In genomic region chr1:170632385-170632784, GRCm38 (mm10) we compare ENCODE assay signal across 9 mouse cellular contexts. TPM values are rescaled to one million over a fixed set of nuclear protein-coding genes. Genes with fewer than 3 reads are reported as not detected.
A peak's percentile ranks its signal among the peaks of the same experiment; 100 is the strongest.
DNase-seq lines count a peak whose midpoint lies in the region; ATAC-seq and TF ChIP-seq lines count a peak whose summit lies in the region.
"Had no signal": no experiment of that assay in that cellular context is flagged by ENCODE, and none has a peak within 500 bp of the region (broad histone marks: within the 10 kb centered on the region; RNA-seq: fewer than 3 reads in every experiment).

No protein-coding gene starts in this region.

- H3ac ChIP-seq in C2C12 (ENCODE audit: control insufficient read depth, insufficient read length, low read depth): no peak overlapping the region

- H3K79me3 ChIP-seq in C2C12 (ENCODE audit: low read depth): no peaks in the 10 kb centered on the region

- H3K4me2 ChIP-seq in embryonic facial prominence, embryonic 15.5 days (replicated peaks): no peak overlapping the region
- H3K4me2 ChIP-seq in liver, embryonic 14.5 days (ENCODE audit: low read depth): no peak overlapping the region
- no peak overlapping the region for H3K4me2 ChIP-seq in neural tube, embryonic 11.5 days (ENCODE audit: low read depth)
- H3K4me2 ChIP-seq in stomach, postnatal 0 days (replicated peaks; ENCODE audit: low read depth): no peak overlapping the region
- H3K4me2 ChIP-seq: embryonic facial prominence, embryonic 13.5 days had no signal

- no peaks in the 10 kb centered on the region for H3K79me2 ChIP-seq in C2C12 (ENCODE audit: control insufficient read depth, insufficient read depth)

- ATAC-seq in embryonic facial prominence, embryonic 15.5 days (ENCODE audit: insufficient number of reproducible peaks, low FRiP score, low TSS enrichment, low read depth): peak; percentile 60; the same call in 1 of the 2 replicates
- ATAC-seq in liver, embryonic 14.5 days (ENCODE audit: insufficient read depth): peak; percentile 71
- ATAC-seq in neural tube, embryonic 11.5 days (ENCODE audit: insufficient read depth, low FRiP score, low TSS enrichment): no peak
- peak; percentile 74 for ATAC-seq in stomach, postnatal 0 days (ENCODE audit: low FRiP score, low TSS enrichment)

- H3K9ac ChIP-seq in embryonic facial prominence, embryonic 15.5 days: no peak overlapping the region
- no peak overlapping the region for H3K9ac ChIP-seq in liver, embryonic 14.5 days (replicated peaks)
- no peak overlapping the region for H3K9ac ChIP-seq in neural tube, embryonic 11.5 days (ENCODE audit: low read length)
- no peak overlapping the region for H3K9ac ChIP-seq in stomach, postnatal 0 days (ENCODE audit: low read length)
- H3K9ac ChIP-seq: embryonic facial prominence, embryonic 13.5 days had no signal

- peak; percentile 82 to 89 for DNase-seq in adrenal gland, postnatal 36 days
- peak; percentile 90 for DNase-seq in heart, embryonic 10.5 days (ENCODE audit: low spot score)
- peak; percentile 88 for DNase-seq in kidney, postnatal 14 days
- peak; percentile 53 to 70 (median 61) for DNase-seq in liver, embryonic 14.5 days (ENCODE audit: low read depth in 3 of 3, low spot score in 3 of 3)
- peak; percentile 78 for DNase-seq in neural tube, embryonic 11.5 days (ENCODE audit: low spot score)
- peak; percentile 82 for DNase-seq in stomach, postnatal 0 days (ENCODE audit: low spot score)

- 20% methylated on average over 3 of the region's 3 CpGs for WGBS in embryonic facial prominence, embryonic 15.5 days
- 17% methylated on average over 3 of the region's 3 CpGs for WGBS in heart, embryonic 10.5 days
- WGBS in liver, embryonic 14.5 days (ENCODE audit: insufficient replicate concordance): 12% methylated on average over 3 of the region's 3 CpGs
- 18% methylated on average over 3 of the region's 3 CpGs for WGBS in neural tube, embryonic 11.5 days
- WGBS in stomach, postnatal 0 days: 10% methylated on average over 3 of the region's 3 CpGs

- no peaks in the 10 kb centered on the region for H3K27me3 ChIP-seq in C2C12 (ENCODE audit: control insufficient read depth, insufficient read depth, insufficient read length)
- H3K27me3 ChIP-seq in embryonic facial prominence, embryonic 15.5 days: no peaks in the 10 kb centered on the region
- H3K27me3 ChIP-seq in heart, embryonic 10.5 days (ENCODE audit: insufficient read depth, poor library complexity, severe bottlenecking): no peaks in the 10 kb centered on the region
- H3K27me3 ChIP-seq in liver, embryonic 14.5 days (ENCODE audit: control insufficient read depth, insufficient read depth, low read length): no peaks in the 10 kb centered on the region
- no peaks in the 10 kb centered on the region for H3K27me3 ChIP-seq in neural tube, embryonic 11.5 days (ENCODE audit: control insufficient read depth, insufficient read depth, low read length)
- H3K27me3 ChIP-seq in stomach, postnatal 0 days (ENCODE audit: control insufficient read depth, insufficient read depth, low read length): no peaks in the 10 kb centered on the region
- H3K27me3 ChIP-seq: embryonic facial prominence, embryonic 13.5 days had no signal

- H3K9me3 ChIP-seq in embryonic facial prominence, embryonic 15.5 days (replicated peaks): no peaks in the 10 kb centered on the region
- H3K9me3 ChIP-seq in heart, embryonic 10.5 days: no peaks in the 10 kb centered on the region
- no peaks in the 10 kb centered on the region; the same call in 1 of the 2 replicates for H3K9me3 ChIP-seq in liver, embryonic 14.5 days (ENCODE audit: control insufficient read depth, low read length)
- no peaks in the 10 kb centered on the region for H3K9me3 ChIP-seq in neural tube, embryonic 11.5 days (ENCODE audit: control insufficient read depth, low read length)
- no peaks in the 10 kb centered on the region for H3K9me3 ChIP-seq in stomach, postnatal 0 days (ENCODE audit: control insufficient read depth, low read length)
- H3K9me3 ChIP-seq: embryonic facial prominence, embryonic 13.5 days had no signal

- H3K27ac ChIP-seq in embryonic facial prominence, embryonic 15.5 days (replicated peaks): no peak overlapping the region
- H3K27ac ChIP-seq in heart, embryonic 10.5 days: no peak overlapping the region
- no peak overlapping the region for H3K27ac ChIP-seq in liver, embryonic 14.5 days
- no peak overlapping the region for H3K27ac ChIP-seq in neural tube, embryonic 11.5 days (ENCODE audit: low read depth, low read length)
- no peak overlapping the region for H3K27ac ChIP-seq in stomach, postnatal 0 days (replicated peaks)
- H3K27ac ChIP-seq: embryonic facial prominence, embryonic 13.5 days had no signal

- no peak overlapping the region for H3K4me3 ChIP-seq in C2C12 (ENCODE audit: insufficient read depth, poor library complexity, severe bottlenecking)
- no peak overlapping the region for H3K4me3 ChIP-seq in embryonic facial prominence, embryonic 15.5 days (replicated peaks)
- no peak overlapping the region for H3K4me3 ChIP-seq in heart, embryonic 10.5 days
- H3K4me3 ChIP-seq in liver, embryonic 14.5 days (ENCODE audit: insufficient read depth in 1 of 2, low read depth in 2 of 2, low read length in 2 of 2): no peak overlapping the region
- H3K4me3 ChIP-seq in neural tube, embryonic 11.5 days (ENCODE audit: low read depth, low read length): no peak overlapping the region
- H3K4me3 ChIP-seq in stomach, postnatal 0 days (ENCODE audit: low read depth, low read length): no peak overlapping the region
- H3K4me3 ChIP-seq: embryonic facial prominence, embryonic 13.5 days had no signal

- H3K36me3 ChIP-seq in C2C12 (ENCODE audit: control insufficient read depth, insufficient read depth): no peaks in the 10 kb centered on the region
- no peaks in the 10 kb centered on the region for H3K36me3 ChIP-seq in embryonic facial prominence, embryonic 15.5 days
- no peaks in the 10 kb centered on the region for H3K36me3 ChIP-seq in heart, embryonic 10.5 days
- H3K36me3 ChIP-seq in liver, embryonic 14.5 days (replicated peaks; ENCODE audit: control insufficient read depth, insufficient read depth, low read depth): no peaks in the 10 kb centered on the region
- H3K36me3 ChIP-seq in neural tube, embryonic 11.5 days (ENCODE audit: control insufficient read depth, insufficient read depth, low read length): no peaks in the 10 kb centered on the region
- no peaks in the 10 kb centered on the region for H3K36me3 ChIP-seq in stomach, postnatal 0 days (ENCODE audit: control insufficient read depth, insufficient read depth, low read length)
- H3K36me3 ChIP-seq: embryonic facial prominence, embryonic 13.5 days had no signal

- H3K4me1 ChIP-seq in embryonic facial prominence, embryonic 15.5 days: no peaks in the 10 kb centered on the region
- H3K4me1 ChIP-seq in heart, embryonic 10.5 days: no peaks in the 10 kb centered on the region
- H3K4me1 ChIP-seq in liver, embryonic 14.5 days (replicated peaks; ENCODE audit: control insufficient read depth in 2 of 2, insufficient read depth in 2 of 2, low read length in 1 of 2): peaks cover 8 to 9% of the 10 kb centered on the region in 2 experiments; a peak in 3 of 4 replicates
- no peaks in the 10 kb centered on the region for H3K4me1 ChIP-seq in neural tube, embryonic 11.5 days (ENCODE audit: control insufficient read depth, insufficient read depth, low read length)
- H3K4me1 ChIP-seq in stomach, postnatal 0 days (replicated peaks; ENCODE audit: control insufficient read depth, insufficient read depth): no peaks in the 10 kb centered on the region
- H3K4me1 ChIP-seq: embryonic facial prominence, embryonic 13.5 days had no signal

- TF ChIP-seq CTCF in C2C12 (IDR thresholded peaks at IDR 0.05; ENCODE audit: control insufficient read depth, insufficient read depth, insufficient read length): peak; percentile 81
- TF ChIP-seq CTCF in liver, embryonic 14.5 days (IDR thresholded peaks at IDR 0.05; ENCODE audit: low read depth): peak; percentile 99
- peak; percentile 99 for TF ChIP-seq CTCF in stomach, postnatal 0 days (IDR thresholded peaks at IDR 0.05; ENCODE audit: low read depth)

- TF ChIP-seq EP300 in liver, embryonic 14.5 days (IDR thresholded peaks at IDR 0.05; ENCODE audit: low read depth): no peak
- no peak for TF ChIP-seq EP300 in stomach, postnatal 0 days (optimal IDR thresholded peaks at IDR 0.05)

TF ChIP-seq in C2C12, 6 proteins besides CTCF, POLR2A, EP300 and RAD21:
- no peak for TF ChIP-seq USF1 (IDR thresholded peaks at IDR 0.05; ENCODE audit: low read depth)
- no peak for TF ChIP-seq MYOD1 (IDR thresholded peaks at IDR 0.05; ENCODE audit: control insufficient read depth, insufficient read length, low read depth)
- TF ChIP-seq MAX (IDR thresholded peaks at IDR 0.05): peak; percentile 47
- no peak for TF ChIP-seq FOSL1 (IDR thresholded peaks at IDR 0.05; ENCODE audit: insufficient read depth, low read length, poor library complexity, severe bottlenecking)
- TF ChIP-seq CEBPB (IDR thresholded peaks at IDR 0.05; ENCODE audit: low read depth): no peak

RNA-seq across cellular contexts. Expression of gene Olfml2b, which starts 11.9 kb away (rescaled TPM):
- polyA plus RNA-seq in C2C12 (2012; fragmentation: generic; extraction: Trizol): 15.0 TPM
- 1 to 10 TPM; 6.0 to 8.9 TPM for total RNA-seq in adrenal gland, postnatal 36 days (2021)
- polyA plus RNA-seq in embryonic facial prominence, embryonic 15.5 days (2015; fragmentation: Nextera tagmentation; extraction: Ambion mirVana): 30.6 and 34.5 TPM in 2 replicates
- 31.4 and 51.0 TPM in 2 replicates for polyA plus RNA-seq in heart, embryonic 10.5 days (2016; fragmentation: Nextera tagmentation; extraction: Ambion mirVana)
- polyA plus RNA-seq in liver, embryonic 14.5 days (2012; rRNA removed): 0.73 and 0.74 TPM in 2 replicates
- 1.1 and 1.2 TPM in 2 replicates for polyA plus RNA-seq in liver, embryonic 14.5 days (2014; fragmentation: Nextera tagmentation; extraction: Ambion mirVana)
- 9.6 and 11.4 TPM in 2 replicates for polyA plus RNA-seq in neural tube, embryonic 11.5 days (2014; fragmentation: Nextera tagmentation; extraction: Ambion mirVana)
- 31.8 and 33.6 TPM in 2 replicates for polyA plus RNA-seq in stomach, postnatal 0 days (2015; fragmentation: Nextera tagmentation; extraction: Ambion mirVana)

RNA-seq across cellular contexts. Expression of gene Nos1ap, which starts 42.7 kb away (rescaled TPM):
- 0.14 TPM for polyA plus RNA-seq in C2C12 (2012; fragmentation: generic; extraction: Trizol)
- total RNA-seq in adrenal gland, postnatal 36 days (2021): 10 to 100 TPM; 19.2 to 25.1 TPM
- polyA plus RNA-seq in embryonic facial prominence, embryonic 15.5 days (2015; fragmentation: Nextera tagmentation; extraction: Ambion mirVana): 10.8 and 13.1 TPM in 2 replicates
- polyA plus RNA-seq in heart, embryonic 10.5 days (2016; fragmentation: Nextera tagmentation; extraction: Ambion mirVana): 25.1 and 25.2 TPM in 2 replicates
- 1.8 and 2.6 TPM in 2 replicates for polyA plus RNA-seq in liver, embryonic 14.5 days (2012; rRNA removed)
- polyA plus RNA-seq in liver, embryonic 14.5 days (2014; fragmentation: Nextera tagmentation; extraction: Ambion mirVana): 2.2 and 3.8 TPM in 2 replicates
- polyA plus RNA-seq in neural tube, embryonic 11.5 days (2014; fragmentation: Nextera tagmentation; extraction: Ambion mirVana): 8.5 and 8.9 TPM in 2 replicates
- 6.8 and 8.0 TPM in 2 replicates for polyA plus RNA-seq in stomach, postnatal 0 days (2015; fragmentation: Nextera tagmentation; extraction: Ambion mirVana)
